Mouse (Mus musculus) neural tube, embryonic 11.5 days (tissue): ENCODE results near the gene Bcl2l1. TPM values are rescaled to one million over a fixed set of nuclear protein-coding genes. Genes with fewer than 3 reads are reported as not detected.

Experiments
- ATAC-seq: fragments of 200-750 bp; cut with Nextera tagmentation; 2 replicates; pipeline ENCODE4 v1.8.0; 2017; ENCODE audit warnings: moderate number of reproducible peaks, mild to moderate bottlenecking, moderate TSS enrichment, moderate library complexity; ENCODE audit not compliant: insufficient read depth, low FRiP score, low TSS enrichment
- DNase-seq: peaks from one replicate; pipeline ENCODE4 v3.0.0-alpha.2; 2015; ENCODE audit warnings: low spot score
- H3K27ac ChIP-seq: fragments of 300-500 bp; sonication (generic); 2 replicates; pipeline ENCODE4 v1.5.1; 2014; ENCODE audit warnings: low read depth, mild to moderate bottlenecking, low read length
- H3K27me3 ChIP-seq: fragments of 300-500 bp; sonication (generic); 2 replicates; pipeline ENCODE4 v1.6.1; 2014; ENCODE audit warnings: mild to moderate bottlenecking, low read length, mixed read lengths; ENCODE audit not compliant: control insufficient read depth, insufficient read depth
- H3K36me3 ChIP-seq: fragments of 300-500 bp; sonication (generic); 2 replicates; pipeline ENCODE4 v1.6.1; 2014; ENCODE audit warnings: mild to moderate bottlenecking, low read length, moderate library complexity, mixed read lengths; ENCODE audit not compliant: control insufficient read depth, insufficient read depth
- H3K4me1 ChIP-seq: fragments of 300-500 bp; sonication (generic); 2 replicates; pipeline ENCODE4 v1.6.1; 2014; ENCODE audit warnings: low read length, mixed read lengths; ENCODE audit not compliant: control insufficient read depth, insufficient read depth
- H3K4me2 ChIP-seq: fragments of 300-500 bp; sonication (generic); 2 replicates; pipeline ENCODE4 v1.6.1; 2014; ENCODE audit warnings: low read depth, mild to moderate bottlenecking, moderate library complexity
- H3K4me3 ChIP-seq: fragments of 300-500 bp; sonication (generic); 2 replicates; pipeline ENCODE4 v1.5.1; 2014; ENCODE audit warnings: low read depth, low read length
- H3K9ac ChIP-seq: fragments of 300-500 bp; sonication (generic); 2 replicates; pipeline ENCODE4 v1.6.1; 2014; ENCODE audit warnings: mild to moderate bottlenecking, low read length
- H3K9me3 ChIP-seq: fragments of 300-500 bp; sonication (generic); 2 replicates; pipeline ENCODE4 v1.6.1; 2016; ENCODE audit warnings: low read length; ENCODE audit not compliant: control insufficient read depth
- WGBS: fragments of 180-500 bp; shearing (Covaris S2); extraction: QIAGEN DNeasy Blood & Tissue Kit; methylation state at CpG from one replicate; pipeline ENCODE4 v1.1.7; 2014; 5-methylcytosine and 5-hydroxymethylcytosine counted together
- polyA plus RNA-seq: library from polyadenylated mRNA; unstranded; fragments of >200 nt; fragmentation: Nextera tagmentation; extraction: Ambion mirVana; gene quantifications from 2 replicates; pipeline ENCODE4 v1.2.1, GENCODE M21; 2014

The Bcl2l1 gene
- polyA plus RNA-seq, 1 experiment from 2014 or later: 132 TPM

DNA sequence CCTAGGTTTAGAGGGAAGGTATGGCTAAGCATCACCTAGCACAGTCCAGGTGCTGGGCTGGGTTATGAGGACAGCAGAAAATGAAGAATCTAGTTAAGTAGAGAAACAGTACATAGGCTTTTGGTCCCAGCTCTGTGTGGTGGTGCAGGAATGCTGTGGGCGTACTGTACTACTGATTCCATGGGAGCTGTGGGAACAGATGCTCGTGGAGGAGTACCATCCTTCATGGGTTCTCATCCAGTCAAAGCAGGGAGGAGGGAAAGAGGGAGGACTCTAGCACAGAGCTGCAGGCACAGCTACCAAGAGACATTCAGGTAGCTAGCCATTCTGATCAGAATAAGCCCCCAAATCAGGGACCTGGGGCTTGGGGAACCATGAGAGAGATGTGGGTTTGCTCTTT lies 55.1 kb downstream of the Bcl2l1 start:
- Histone ChIP-seq H3K27me3 (no peaks in the 10 kb centered on the region), H3K27ac (no peak overlapping the region), H3K4me2 (no peak overlapping the region), H3K9me3 (no peaks in the 10 kb centered on the region), H3K4me3 (no peak overlapping the region), H3K9ac (no peak overlapping the region), H3K36me3 (no peaks in the 10 kb centered on the region), H3K4me1 (no peaks in the 10 kb centered on the region)
- ATAC-seq (no peak), DNase-seq (no peak)
- WGBS: 89% methylated on average over 2 of the region's 2 CpGs

GRCm38 (mm10) chr2:152776019-152776418 lies 55.5 kb downstream of the Bcl2l1 start:
- H3K27ac ChIP-seq: no peak overlapping the region
- WGBS: 81% methylated on average over 3 of the region's 3 CpGs
- no peaks in the 10 kb centered on the region for H3K27me3 ChIP-seq
- ATAC-seq (no peak), DNase-seq (no peak)
- H3K4me2 ChIP-seq: no peak overlapping the region
- H3K36me3 ChIP-seq: no peaks in the 10 kb centered on the region
- no peaks in the 10 kb centered on the region for H3K4me1 ChIP-seq
- H3K9me3 ChIP-seq: no peaks in the 10 kb centered on the region
- H3K9ac ChIP-seq: no peak overlapping the region
- no peak overlapping the region for H3K4me3 ChIP-seq

DNA sequence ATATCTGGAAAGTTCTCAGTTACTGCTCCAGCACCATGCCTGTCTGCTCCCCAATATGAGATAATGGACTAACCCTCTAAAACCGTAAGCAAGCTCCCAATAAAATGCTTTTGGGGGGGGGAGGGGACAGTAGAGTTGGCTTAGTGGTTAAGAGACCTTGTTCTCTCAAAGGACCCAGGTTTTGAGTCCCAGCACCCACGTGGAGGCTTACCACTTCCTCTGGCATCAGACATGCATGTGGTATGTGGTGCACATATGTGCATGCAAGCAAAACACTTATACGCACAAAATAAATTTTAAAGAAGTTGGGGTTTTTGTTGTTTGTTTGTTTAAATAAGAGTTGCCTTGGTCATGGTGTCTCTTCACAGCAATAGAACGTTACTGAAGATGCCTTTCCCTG lies 56.2 kb downstream of the Bcl2l1 start:
- ATAC-seq (no peak), DNase-seq (no peak)
- H3K4me1 ChIP-seq: no peaks in the 10 kb centered on the region
- H3K9me3 ChIP-seq: no peaks in the 10 kb centered on the region
- 88% methylated on average over 4 of the region's 4 CpGs for WGBS
- H3K27ac ChIP-seq: no peak overlapping the region
- H3K4me2 ChIP-seq: no peak overlapping the region
- H3K36me3 ChIP-seq: no peaks in the 10 kb centered on the region
- no peaks in the 10 kb centered on the region for H3K27me3 ChIP-seq
- no peak overlapping the region for H3K9ac ChIP-seq
- H3K4me3 ChIP-seq: no peak overlapping the region

DNA sequence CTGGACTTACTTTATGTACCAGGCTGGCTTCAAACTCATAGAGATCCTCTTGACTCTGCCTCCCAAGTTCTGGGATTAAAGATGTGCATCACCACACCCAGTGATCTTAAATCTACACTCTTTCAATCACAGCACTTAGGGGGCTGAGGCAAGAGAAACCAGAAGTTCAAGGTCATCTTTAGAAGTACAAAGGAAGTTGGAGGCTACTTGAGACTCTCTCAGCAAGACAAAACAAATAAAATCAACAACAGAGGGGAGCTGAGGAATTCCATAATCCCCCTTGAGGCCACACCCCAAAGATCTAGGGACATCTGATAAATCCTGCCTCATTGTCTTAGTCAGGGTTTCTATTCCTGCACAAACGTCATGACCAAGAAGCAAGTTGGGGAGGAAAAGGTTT lies 59.3 kb downstream of the Bcl2l1 start:
- no peaks in the 10 kb centered on the region for H3K36me3 ChIP-seq
- H3K4me1 ChIP-seq: no peaks in the 10 kb centered on the region
- no peak overlapping the region for H3K27ac ChIP-seq
- no peak overlapping the region for H3K9ac ChIP-seq
- H3K4me2 ChIP-seq: no peak overlapping the region
- WGBS: 56% methylated on average over 1 of the region's 1 CpGs
- ATAC-seq (no peak), DNase-seq (no peak)
- H3K27me3 ChIP-seq: no peaks in the 10 kb centered on the region
- H3K9me3 ChIP-seq: no peaks in the 10 kb centered on the region
- H3K4me3 ChIP-seq: no peak overlapping the region

- H3K4me2 ChIP-seq: no peak overlapping the region
- DNase-seq: no peak
- H3K4me3 ChIP-seq: no peak overlapping the region
- WGBS: 92% methylated on average over 9 of the region's 9 CpGs
- H3K27me3 ChIP-seq: no peaks in the 10 kb centered on the region
- no peak overlapping the region for H3K27ac ChIP-seq
- ATAC-seq: no peak
- H3K36me3 ChIP-seq: no peaks in the 10 kb centered on the region
- no peaks in the 10 kb centered on the region for H3K9me3 ChIP-seq
- no peak overlapping the region for H3K9ac ChIP-seq
- no peaks in the 10 kb centered on the region for H3K4me1 ChIP-seq
Measured at GRCm38 (mm10) chr2:152771571-152771970, 60.0 kb downstream of the Bcl2l1 start.

DNA sequence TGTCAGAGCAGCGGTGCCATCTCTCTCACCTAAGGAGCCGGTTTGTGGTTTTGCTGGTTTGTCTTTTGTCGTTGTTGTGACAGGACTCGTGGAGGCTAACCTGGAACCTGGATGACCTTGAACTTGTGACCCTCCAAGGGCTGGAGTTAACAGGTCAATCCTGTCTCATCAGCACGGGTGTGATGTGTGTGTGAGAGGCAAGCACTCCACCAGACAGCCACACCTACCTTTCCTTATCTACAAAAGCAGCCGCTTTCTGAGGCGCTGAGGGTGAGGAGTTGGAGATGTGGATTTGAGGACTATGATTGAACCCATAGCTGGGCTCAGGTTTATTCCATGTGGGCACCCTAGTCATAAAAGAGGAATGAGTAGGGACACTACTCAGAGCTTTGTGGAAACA lies 61.9 kb downstream of the Bcl2l1 start:
- Histone ChIP-seq H3K9me3 (no peaks in the 10 kb centered on the region), H3K36me3 (no peaks in the 10 kb centered on the region), H3K9ac (no peak overlapping the region), H3K27me3 (no peaks in the 10 kb centered on the region), H3K4me2 (no peak overlapping the region), H3K4me1 (peaks cover under 1% of the 10 kb centered on the region), H3K27ac (no peak overlapping the region), H3K4me3 (no peak overlapping the region)
- ATAC-seq: no peak
- DNase-seq: no peak
- 86% methylated on average over 7 of the region's 7 CpGs for WGBS

GRCm38 (mm10) chr2:152767618-152768271 lies 63.8 kb downstream of the Bcl2l1 start:
- H3K4me2 ChIP-seq: no peak overlapping the region
- H3K4me1 ChIP-seq: peaks cover 11% of the 10 kb centered on the region
- no peak overlapping the region for H3K4me3 ChIP-seq
- H3K9ac ChIP-seq: no peak overlapping the region
- H3K27ac ChIP-seq: no peak overlapping the region
- DNase-seq (no peak), ATAC-seq (no peak)
- H3K36me3 ChIP-seq: no peaks in the 10 kb centered on the region
- 53% methylated on average over 12 of the region's 12 CpGs for WGBS
- no peaks in the 10 kb centered on the region for H3K27me3 ChIP-seq
- H3K9me3 ChIP-seq: no peaks in the 10 kb centered on the region

DNA sequence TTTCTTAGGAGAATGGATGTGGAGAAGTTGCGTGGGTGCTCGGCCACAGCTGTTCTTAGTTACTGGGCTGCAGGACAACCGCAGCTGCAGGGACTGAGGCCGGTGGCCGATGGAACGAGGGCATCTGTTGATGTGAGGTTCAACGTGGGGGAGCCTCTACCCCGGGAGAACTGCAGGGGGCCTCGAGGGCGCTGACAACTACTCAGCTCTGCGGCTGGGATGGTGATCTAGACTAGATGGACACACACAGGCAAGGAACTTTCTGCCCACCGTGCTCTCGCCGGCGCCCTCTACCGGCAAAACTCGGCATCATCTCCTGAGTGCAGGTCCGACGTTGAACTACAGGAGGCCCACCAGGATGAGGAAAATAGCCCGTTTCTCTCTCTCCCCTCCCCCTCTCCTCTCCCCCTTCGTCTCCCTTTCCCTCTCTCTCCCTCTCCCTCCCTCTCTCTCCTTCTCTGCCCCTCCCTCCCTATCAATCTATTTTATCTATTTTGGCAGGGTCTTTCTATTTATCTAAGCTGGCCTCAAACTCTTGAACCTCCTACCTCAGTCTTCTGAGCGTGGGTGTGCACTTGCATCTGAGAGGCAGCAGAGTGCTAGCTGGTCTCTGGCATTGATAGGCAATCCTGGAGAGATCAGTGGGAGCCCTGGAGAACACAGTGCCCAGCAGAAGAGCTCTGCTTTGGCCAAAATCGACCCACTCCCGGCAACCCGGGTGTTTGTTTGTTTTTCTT lies 65.0 kb downstream of the Bcl2l1 start:
- DNase-seq (peak; percentile 86), ATAC-seq (peak; percentile 51)
- Histone ChIP-seq H3K9ac (no peak overlapping the region), H3K9me3 (no peaks in the 10 kb centered on the region), H3K4me2 (peak overlapping the region; percentile 5; the same call in 1 of the 2 replicates), H3K27ac (no peak overlapping the region; the same call in 1 of the 2 replicates), H3K4me1 (peaks cover 11% of the 10 kb centered on the region), H3K36me3 (no peaks in the 10 kb centered on the region), H3K4me3 (no peak overlapping the region), H3K27me3 (no peaks in the 10 kb centered on the region)
- 19% methylated on average over 25 of the region's 25 CpGs for WGBS
